Mouse (Mus musculus): ENCODE results near the gene Slc37a1.

DNA sequence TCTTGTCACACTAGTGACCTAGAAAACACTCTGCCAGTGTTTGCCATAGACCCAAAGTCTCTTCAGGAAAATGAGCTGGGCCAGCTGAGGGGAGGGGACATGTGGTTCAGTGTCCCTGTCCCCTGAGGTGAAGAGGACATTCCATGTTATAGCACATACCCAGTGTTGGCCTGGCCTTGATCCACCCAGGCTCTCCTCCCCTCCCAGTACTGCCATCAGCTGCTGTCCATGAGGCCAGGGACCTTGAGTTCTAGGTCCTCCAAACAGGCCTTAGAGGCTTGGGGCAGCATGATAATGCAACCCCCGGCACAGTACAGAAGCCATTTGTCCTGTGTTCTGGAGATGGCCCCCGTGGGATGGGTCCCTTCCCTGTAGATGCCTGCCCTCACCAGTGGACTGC, 53.2 kb downstream of the Slc37a1 start:
- TF ChIP-seq POLR2A (IDR thresholded peaks at IDR 0.05; ENCODE audit: borderline replicate concordance, insufficient read depth, low read length) (no peak), CTCF (IDR thresholded peaks at IDR 0.05; ENCODE audit: borderline replicate concordance, insufficient read depth, low read depth, low read length) (no peak)
